Mouse (Mus musculus) liver, adult 2 months (tissue): ENCODE results near the gene 4930404H24Rik.

ENCODE experiments used
- CTCF ChIP-seq: fragments of 200-500 bp; IDR thresholded peaks from 2 replicates; pipeline ENCODE4 v1.5.1; 2011; ENCODE audit warnings: low read depth, low read length, control low read depth
- POLR2A ChIP-seq: fragments of 200-500 bp; IDR thresholded peaks from 2 replicates; pipeline ENCODE4 v1.6.1; 2011; ENCODE audit warnings: low read length, control low read depth; ENCODE audit not compliant: insufficient read depth; ENCODE audit errors: extremely low read depth

- TF ChIP-seq CTCF (no peak), POLR2A (no peak)
Observed at GRCm38 (mm10) chr2:153483118-153483983, 9.2 kb upstream of the 4930404H24Rik start.
